Mouse (Mus musculus) forelimb bud, embryonic 11.5 days (tissue): ENCODE measurements around the gene Rin2.

Source experiments
- DNase-seq: peaks from one replicate; pipeline ENCODE4 v3.0.0-alpha.2; 2012; ENCODE audit warnings: low read depth, low spot score

Gene Rin2

DNA sequence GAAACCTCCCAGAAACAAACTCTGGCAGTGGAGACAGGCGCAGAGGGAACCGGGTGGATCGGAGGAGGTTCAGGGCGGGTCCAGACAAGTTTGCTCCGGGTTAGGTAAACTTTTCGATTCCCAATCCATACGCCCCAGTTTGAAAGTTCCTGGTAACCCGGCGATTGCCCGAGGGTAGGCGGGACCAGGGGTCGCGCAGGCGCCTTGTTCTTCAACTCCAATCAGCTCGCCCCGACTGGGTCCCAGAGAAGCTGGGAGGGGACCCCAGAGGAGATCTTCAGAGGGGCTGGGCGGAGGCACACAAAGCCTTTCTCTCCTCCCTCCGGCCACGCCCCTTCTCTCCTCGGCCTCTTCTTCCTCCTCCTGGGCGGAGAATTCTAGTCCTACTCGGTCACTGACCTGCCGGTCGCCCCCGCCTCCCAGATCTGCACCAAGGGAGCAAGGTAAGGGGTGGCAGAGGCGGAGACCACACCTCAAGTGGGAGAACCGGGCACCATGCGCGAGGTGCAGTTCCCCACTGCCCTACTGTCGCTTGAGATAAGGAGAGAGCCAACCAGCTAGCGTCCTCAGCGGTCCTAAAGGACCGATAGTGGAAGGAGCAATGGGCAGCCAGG, at the start of gene Rin2:
Gene Rin2, plus strand, starts transcription at position 74 of the 614 bp plus-strand sequence.
- DNase-seq: peak; percentile 82

DNA sequence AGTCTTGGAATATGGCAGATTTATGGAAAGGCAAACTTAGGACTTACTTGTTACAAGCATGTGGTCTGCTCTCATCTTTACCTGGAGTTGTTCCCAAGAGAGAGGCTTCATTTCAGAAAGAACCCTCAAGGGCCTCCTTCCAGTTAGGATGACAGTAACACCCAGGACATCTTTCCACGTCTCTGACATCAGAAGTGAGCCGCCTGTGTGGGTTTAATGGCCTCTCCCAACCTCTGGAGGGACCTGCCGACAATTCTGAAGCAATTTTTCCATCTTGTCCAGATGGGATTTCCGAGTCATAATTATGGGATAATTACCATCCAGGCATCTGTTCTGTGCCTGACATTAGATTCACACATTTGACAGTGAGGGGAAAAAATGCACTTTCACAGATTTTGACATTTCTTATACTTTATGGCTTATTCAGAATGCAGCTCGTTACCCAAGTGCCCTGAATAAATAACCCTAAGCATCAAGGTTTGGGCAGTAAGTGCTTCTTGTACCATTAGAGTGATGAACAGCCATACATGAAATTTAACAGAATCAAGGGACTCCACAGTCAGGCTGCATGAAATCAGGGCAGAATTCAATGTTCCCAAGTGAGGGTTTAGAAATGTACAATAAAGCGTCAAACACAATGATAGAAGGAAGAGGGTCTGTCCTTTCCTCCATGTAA, 43.8 kb upstream of the Rin2 start:
- DNase-seq: no peak

- DNase-seq: no peak
Measured at GRCm38 (mm10) chr2:145631799-145632174, 43.2 kb upstream of the Rin2 start.

- no peak for DNase-seq
Measured at GRCm38 (mm10) chr2:145633811-145634210, 41.2 kb upstream of the Rin2 start.

DNA sequence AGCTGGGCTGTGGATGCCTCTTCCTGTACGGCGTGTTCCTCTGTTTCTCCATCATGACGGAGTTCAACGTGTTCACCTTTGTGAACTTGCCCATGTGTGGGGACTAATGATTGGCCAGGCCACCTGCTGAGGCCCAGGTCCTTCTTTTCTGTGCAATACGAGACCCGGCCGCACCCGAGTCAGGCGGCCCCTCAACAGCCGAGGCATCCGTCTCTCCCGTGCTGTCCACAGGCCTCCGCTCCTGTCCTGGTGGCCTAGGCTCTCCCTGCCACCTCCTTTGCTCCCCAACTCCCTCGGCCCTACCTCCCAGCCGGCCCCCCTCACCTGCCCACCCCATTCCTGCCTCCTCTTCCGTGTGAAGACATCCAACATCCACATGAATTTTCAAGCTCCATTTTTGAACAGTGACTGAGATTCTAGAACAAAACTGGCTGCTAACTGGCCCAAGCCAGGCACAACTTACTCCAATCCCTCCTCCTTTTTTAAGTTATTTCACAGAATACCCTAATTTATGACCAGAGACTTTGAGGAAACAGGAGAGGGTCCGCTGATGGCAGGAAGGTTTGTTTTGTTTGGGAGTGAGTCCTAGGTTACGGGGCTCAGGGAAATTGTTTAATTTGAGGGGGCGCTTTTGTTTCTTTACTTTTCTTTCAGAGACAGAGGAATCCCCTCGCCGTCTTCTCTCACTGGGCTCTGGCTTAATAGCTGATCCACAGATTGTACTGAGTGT, 34.6 kb upstream of the Rin2 start:
- no peak for DNase-seq

DNA sequence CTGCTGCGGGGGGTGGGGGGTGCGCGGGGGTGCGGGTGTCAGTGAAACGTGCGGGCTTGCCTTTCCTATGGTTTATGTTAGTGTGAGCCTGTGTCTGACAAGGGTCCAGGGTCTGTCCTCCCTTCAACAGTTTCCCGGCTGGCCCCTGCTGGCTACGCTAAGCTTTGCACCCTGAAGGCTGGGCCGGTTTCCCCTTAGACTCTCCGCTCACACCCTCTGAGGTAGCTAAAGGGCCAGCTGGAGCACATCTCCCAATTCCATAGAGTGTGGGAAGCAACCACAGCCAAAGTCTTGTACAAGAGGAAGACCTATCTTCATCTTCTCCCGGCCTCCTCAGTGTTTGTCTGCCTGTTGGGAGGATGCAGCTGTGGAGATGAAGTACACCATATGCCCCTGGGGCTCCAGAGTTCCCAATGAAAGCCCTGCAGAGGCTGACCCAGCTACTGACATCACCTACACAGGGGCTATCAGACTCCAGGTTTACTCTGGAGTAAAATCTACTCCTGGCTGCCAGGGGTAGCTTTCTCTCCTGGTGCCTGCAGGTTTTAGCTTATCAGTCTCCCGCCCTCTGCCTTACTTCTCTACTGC, 19.5 kb upstream of the Rin2 start:
- no peak for DNase-seq

DNA sequence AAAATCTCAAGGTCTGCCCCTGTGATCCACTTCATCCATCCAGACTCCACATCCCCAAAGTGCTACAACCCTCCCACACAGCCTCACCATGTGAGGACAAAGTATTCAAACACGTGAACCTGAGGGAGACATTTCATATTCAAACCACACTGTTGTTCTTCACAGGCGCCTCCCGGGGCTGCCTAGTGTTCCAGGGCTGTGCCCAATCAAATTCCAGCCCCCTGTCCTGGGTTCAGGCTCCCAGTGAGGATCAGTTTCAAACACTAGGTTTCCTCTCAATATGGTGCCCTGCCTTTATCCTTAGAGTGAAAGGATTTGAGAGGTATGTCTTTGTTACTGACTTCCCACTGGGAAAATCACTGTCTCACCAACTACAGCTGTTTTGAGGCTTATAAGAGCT, 18.9 kb upstream of the Rin2 start:
- DNase-seq: no peak

DNA sequence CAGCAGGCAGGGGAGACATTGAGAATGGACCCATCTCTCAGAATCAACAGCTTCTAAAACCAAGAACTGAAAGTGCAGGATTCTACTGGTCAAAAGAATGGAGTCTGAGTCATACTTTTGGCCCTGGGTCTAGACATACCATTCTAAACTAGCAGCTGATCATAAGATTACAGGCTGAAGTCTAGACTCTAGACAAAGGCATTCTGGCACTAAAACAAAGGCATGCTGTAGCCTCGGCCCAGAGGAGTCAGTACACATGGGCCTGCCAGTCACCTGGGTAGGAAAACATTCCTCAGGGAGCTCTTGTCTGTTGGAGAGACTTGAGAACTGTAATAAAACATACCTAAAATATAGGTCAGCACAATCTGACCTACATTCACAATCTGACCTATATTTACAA, 18.3 kb upstream of the Rin2 start:
- DNase-seq: no peak

DNA sequence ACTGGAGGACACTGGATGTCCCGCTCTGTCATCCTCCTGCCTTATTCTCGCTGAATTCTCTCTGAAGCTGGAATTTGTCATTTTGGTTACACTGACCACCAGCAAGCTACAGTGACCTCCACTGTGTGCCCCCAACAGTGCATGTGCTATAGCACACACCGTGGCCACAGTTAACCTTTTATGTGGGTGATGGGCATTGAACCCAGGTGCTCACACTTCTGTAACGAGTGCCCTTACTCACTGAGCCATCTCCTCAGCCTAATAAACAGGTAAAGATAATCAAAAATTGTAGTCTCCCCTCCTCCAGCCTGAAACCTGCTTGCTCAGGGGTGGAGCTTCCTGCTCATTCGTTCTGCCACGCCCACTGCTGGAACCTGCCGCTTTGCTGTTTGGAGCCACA, 13.8 kb upstream of the Rin2 start:
- no peak for DNase-seq

DNA sequence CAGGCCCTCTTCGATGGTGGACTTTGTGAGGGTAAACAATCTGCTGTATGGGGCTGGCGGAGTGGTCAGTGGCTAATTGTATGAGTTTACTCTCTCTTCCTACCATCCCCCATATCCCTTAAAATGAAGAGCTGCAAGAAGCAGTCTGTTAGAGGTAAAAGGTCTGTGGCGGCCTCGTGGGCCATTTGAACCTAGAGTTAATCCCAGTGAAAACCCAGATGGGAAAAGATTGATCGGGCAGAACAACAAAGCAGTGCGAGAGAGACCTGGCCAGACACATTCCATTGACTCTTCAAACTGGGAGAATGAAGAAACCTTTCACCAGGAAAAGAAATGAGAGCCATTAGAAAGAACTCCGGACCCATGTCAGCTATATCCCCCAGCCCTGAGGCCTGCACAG, 11.1 kb upstream of the Rin2 start:
- no peak for DNase-seq

DNA sequence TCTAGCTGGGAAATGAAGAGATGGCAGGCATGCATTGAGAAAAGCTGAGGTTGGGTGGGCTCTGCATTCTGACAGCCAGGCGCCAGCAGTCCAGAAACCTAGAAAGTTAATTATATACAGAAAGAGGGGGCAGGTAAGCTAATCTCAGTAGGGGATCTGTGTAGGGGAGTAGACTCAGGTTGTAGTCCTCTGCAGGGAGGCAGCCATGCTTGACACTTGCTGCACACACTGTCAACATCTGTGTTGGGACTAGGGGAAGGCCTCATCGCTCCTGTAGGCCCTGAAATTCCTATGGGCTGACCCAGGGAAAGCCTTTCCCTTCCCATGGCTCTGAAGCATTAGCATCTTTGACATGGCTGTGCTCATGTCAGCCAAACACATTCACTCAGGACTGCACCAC, 10.7 kb upstream of the Rin2 start:
- DNase-seq: no peak

DNA sequence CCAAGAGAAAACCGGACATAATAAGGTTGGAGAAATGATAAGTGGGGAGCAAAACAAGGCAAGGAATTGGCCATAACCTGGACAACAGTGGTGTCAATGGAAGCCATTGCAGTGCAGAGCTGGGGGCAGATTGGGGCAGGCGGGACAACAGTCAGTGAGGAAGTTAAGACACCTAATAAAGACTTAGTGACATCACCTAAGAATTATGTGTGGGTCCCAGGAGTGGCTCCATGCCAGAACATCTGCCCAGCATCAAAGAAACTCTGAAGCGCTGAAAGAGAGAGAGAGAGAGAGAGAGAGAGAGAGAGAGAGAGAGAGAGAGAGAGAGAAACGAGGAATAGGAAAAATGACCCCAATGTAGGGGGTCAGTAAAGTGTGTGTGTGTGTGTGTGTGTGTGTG, 6.9 kb upstream of the Rin2 start:
- no peak for DNase-seq

- no peak for DNase-seq
Measured at GRCm38 (mm10) chr2:145670131-145670530, 4.9 kb upstream of the Rin2 start.

- DNase-seq: no peak
Measured at GRCm38 (mm10) chr2:145674496-145675141, 396 bp upstream of the Rin2 start.

DNA sequence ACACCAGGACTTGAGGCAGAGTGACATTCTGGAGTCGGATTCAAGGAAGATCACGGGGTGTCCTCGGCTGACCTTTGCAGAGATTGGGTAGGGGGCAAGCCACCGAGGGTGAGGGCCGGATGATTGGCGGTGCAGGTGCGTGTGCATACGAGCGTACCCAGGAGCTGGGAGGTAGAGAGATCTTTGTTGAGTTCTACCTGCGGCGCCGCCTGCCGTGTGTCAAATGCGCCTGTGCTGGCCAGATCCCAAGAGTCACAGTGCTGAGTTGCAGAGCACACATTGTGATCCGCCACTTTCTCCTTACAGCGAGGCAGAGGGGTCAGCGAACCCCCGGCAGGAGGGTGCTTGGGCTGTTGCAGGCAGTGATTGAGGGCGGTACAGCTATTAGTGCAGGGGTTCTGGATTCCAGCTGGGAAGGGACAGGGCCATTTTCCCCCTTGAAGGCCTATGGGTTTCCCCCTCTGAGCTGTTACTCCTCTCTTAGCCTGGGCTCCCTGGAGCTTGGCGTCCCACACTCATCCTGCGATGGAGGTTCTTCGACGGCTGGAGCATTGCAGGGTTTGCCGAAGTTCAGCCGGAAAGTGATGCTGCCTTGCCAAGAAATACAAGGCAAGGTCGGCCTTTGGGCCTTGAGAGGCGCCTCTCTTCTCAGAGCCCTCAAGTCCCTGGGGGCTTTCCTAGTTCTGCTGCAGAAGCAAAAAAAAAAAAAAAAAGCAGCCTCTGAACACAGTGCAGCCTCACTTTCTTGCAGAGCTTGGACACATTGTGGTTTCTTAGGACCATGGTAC, 935 bp downstream of the Rin2 start:
- DNase-seq: no peak

DNA sequence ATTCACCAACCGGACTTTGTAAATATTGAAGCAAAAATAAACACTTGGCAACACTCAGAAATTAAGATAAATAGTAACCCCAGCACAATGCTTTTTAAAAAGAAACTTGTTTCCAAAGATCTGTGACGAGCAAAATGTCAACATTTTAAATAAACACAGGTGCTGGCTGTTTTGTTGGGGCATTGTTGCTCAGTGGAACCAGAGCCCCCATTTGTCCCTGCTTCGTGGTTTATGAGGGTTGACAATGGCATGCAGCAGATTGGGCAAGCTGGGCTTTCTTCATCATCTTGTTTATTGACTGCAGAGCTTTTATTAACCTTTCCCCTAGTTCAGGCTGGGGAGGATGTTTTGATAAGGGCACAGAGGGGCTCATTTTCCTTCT, 1.5 kb downstream of the Rin2 start:
- no peak for DNase-seq

- no peak for DNase-seq
Measured at GRCm38 (mm10) chr2:145676936-145677335, 1.9 kb downstream of the Rin2 start.

- DNase-seq: no peak
Measured at GRCm38 (mm10) chr2:145680141-145680540, 5.1 kb downstream of the Rin2 start.

- no peak for DNase-seq
Measured at GRCm38 (mm10) chr2:145680762-145681161, 5.7 kb downstream of the Rin2 start.

DNA sequence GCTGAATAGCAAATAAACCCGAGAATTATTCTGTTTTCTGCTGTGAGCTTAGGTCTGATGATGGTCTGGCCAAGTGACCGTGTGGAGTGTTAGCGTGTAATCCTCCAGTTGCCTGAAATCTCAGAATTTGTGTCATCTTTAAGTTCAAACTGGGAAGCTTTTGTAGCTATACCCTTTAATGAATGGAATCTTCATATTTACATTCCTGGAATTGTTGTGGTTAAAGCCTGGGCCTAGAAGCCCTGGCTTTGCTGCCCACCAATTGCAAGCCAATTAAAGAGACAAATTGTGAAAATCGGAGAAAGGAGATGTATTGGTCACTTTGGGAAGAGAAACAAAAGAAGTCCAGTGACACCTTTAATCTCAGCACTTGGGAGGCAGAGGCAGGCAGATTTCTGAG, 6.6 kb downstream of the Rin2 start:
- no peak for DNase-seq

- no peak for DNase-seq
Measured at GRCm38 (mm10) chr2:145682924-145683323, 7.9 kb downstream of the Rin2 start.
